Mouse (Mus musculus): Measurements from ENCODE around the gene Zswim7. TPM values are rescaled to one million over a fixed set of nuclear protein-coding genes. Genes with fewer than 3 reads are reported as not detected.

Zswim7 gene
- polyA plus RNA-seq (2012; rRNA removed) = 3.3 and 6.9 TPM in 2 replicates

DNA sequence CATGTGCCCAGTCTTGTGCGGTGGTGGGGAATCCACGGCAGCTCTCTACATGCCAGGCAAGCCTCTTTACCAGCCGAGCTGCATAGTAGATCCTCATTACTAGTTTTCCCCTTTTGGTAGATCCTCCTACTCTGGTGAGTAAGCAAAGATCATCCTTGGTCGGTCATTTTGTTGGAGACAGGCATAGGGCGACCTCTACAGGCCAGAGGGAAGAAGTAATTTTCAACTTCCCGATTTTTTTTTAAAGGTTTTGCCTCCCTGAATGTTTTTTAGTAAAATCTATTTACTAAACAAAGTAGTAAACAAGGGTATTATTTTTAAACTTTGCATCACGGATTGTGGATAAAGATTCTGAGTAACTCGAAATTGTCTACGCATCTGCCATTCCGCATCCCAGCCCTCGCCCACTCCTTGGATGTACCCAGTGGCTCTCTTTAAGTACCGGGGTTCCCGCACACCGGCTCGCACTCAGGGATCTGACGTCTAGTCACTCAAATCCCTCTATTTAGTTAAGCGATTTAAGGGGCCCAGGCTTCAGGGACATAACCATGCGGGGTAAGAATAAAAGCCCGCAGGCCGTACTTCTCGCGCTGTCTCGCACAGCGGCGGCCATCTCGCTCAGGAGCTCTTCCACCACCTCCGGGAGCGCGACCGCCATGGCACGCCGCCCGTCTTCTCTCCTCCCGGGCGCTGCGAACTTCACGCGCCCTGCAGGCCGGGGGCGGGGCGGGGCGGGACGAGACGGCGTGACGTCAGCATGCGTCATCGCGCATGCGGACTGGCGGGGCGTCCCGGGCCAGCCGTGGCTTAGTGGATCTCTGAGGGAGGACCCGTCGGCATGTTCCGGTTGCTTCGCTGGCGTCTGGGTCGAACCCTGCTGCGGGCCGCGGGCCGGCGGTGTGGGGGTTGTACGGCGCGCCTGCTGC lies at the start of gene Zswim7, which contains the start of gene Ttc19:
Gene Zswim7 (minus strand): TSS at position 701 of the 926 bp plus-strand sequence.
Gene Ttc19 (plus strand): TSS at position 799 of the 926 bp plus-strand sequence.
- TF ChIP-seq POLR2A (IDR thresholded peaks at IDR 0.05; ENCODE audit: borderline replicate concordance, extremely low read depth, low read depth, low read length) (peak; percentile 83; the same call in 1 of the 2 replicates), CTCF (IDR thresholded peaks at IDR 0.05; ENCODE audit: insufficient read depth, low read length) (peak; percentile 43)
- Histone ChIP-seq H3K4me1 (ENCODE audit: control insufficient read depth, insufficient read depth, low read length) (0 out of 2 replicates have a peak, but pooled peaks cover 2% of the 10 kb centered on the region), H3K4me3 (replicated peaks; ENCODE audit: extremely low read depth, low read depth, low read length) (peak within 1 kb of the TSS; percentile 76)
- peak; percentile 90 for DNase-seq
- under 1% methylated on average over 67 of the region's 68 CpGs for WGBS

DNA sequence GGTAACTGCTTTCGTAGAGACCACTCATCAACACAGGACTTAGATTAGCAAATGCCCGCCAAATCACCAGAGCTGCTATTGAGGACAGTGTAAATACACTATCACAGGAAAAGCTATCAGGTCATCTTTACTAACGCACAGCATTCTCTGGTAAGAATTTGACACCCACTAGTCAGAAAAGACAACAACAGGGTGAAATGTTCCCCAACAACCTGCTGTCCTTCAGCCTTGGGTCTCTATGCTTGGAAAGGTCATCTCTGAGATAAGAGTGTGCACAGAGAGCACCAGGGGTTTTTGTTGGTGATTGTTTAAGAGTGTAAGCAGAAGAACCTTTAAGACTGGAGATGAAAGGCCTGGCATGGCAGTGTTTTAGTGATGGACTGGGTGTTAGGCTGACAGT lies 42.5 kb upstream of the Zswim7 start:
- H3K4me3 ChIP-seq (replicated peaks; ENCODE audit: extremely low read depth, low read depth, low read length) = no peak overlapping the region
- TF ChIP-seq POLR2A (IDR thresholded peaks at IDR 0.05; ENCODE audit: borderline replicate concordance, extremely low read depth, low read depth, low read length) (no peak), CTCF (IDR thresholded peaks at IDR 0.05; ENCODE audit: insufficient read depth, low read length) (no peak)
- DNase-seq = no peak
- WGBS = 58% methylated on average over 3 of the region's 3 CpGs
- H3K4me1 ChIP-seq (ENCODE audit: control insufficient read depth, insufficient read depth, low read length) = no peaks in the 10 kb centered on the region

GRCm38 (mm10) chr11:62320097-62320496 lies 38.9 kb upstream of the Zswim7 start:
- no peaks in the 10 kb centered on the region for H3K4me1 ChIP-seq (ENCODE audit: control insufficient read depth, insufficient read depth, low read length)
- no peak for DNase-seq
- WGBS = 70% methylated on average over 3 of the region's 3 CpGs
- H3K4me3 ChIP-seq (replicated peaks; ENCODE audit: extremely low read depth, low read depth, low read length) = no peak overlapping the region
- TF ChIP-seq POLR2A (IDR thresholded peaks at IDR 0.05; ENCODE audit: borderline replicate concordance, extremely low read depth, low read depth, low read length) (no peak), CTCF (IDR thresholded peaks at IDR 0.05; ENCODE audit: insufficient read depth, low read length) (no peak)

DNA sequence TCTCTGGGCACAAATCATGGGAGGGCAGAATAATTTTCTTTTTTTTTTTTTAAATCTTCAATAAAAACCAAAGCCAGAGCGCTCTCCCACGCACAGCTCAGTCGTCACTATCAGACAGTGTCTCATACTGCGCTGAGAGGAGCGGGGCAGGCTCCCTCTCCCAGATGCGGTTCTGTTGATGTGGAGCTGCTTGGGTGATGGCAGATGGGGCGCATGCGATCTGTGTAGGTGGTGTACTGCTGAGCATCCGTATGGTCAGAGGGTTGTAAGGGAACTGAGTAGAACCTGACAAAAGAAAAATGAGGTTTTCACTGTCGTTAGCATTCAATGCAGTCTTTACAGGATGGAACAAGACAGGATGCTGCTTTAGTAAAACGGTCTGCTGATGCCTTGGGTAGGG lies 36.6 kb upstream of the Zswim7 start:
- 75% methylated on average over 11 of the region's 11 CpGs for WGBS
- H3K4me1 ChIP-seq (ENCODE audit: control insufficient read depth, insufficient read depth, low read length) = no peaks in the 10 kb centered on the region
- no peak for TF ChIP-seq POLR2A (IDR thresholded peaks at IDR 0.05; ENCODE audit: borderline replicate concordance, extremely low read depth, low read depth, low read length)
- no peak for TF ChIP-seq CTCF (IDR thresholded peaks at IDR 0.05; ENCODE audit: insufficient read depth, low read length)
- DNase-seq = no peak
- no peak overlapping the region for H3K4me3 ChIP-seq (replicated peaks; ENCODE audit: extremely low read depth, low read depth, low read length)

- no peak for DNase-seq
- TF ChIP-seq CTCF (IDR thresholded peaks at IDR 0.05; ENCODE audit: insufficient read depth, low read length) (no peak), POLR2A (IDR thresholded peaks at IDR 0.05; ENCODE audit: borderline replicate concordance, extremely low read depth, low read depth, low read length) (no peak)
- H3K4me3 ChIP-seq (replicated peaks; ENCODE audit: extremely low read depth, low read depth, low read length) = no peak overlapping the region
- no peaks in the 10 kb centered on the region for H3K4me1 ChIP-seq (ENCODE audit: control insufficient read depth, insufficient read depth, low read length)
- 95% methylated on average over 5 of the region's 5 CpGs for WGBS
Observed at GRCm38 (mm10) chr11:62314984-62315383, 33.8 kb upstream of the Zswim7 start.

DNA sequence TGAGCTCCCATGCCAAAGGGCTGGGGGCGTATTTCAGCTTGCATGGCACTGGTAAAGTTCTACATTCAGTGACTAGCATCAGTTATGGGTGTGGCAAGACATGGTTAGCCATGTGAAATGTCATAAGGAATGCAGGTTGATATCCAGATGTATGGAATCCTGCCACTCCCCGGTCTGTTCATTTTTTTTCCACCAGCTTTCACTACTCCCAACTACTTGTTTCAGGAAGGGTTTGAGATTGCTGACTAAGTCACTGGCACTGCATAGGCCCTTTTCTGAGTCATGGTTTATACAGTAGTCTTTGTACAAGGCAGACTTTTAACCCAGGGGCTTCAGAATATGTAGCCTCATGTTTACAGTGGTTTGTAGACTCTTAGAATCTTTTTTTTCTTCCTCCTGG lies 28.1 kb upstream of the Zswim7 start:
- 88% methylated on average over 2 of the region's 2 CpGs for WGBS
- no peak overlapping the region for H3K4me3 ChIP-seq (replicated peaks; ENCODE audit: extremely low read depth, low read depth, low read length)
- H3K4me1 ChIP-seq (ENCODE audit: control insufficient read depth, insufficient read depth, low read length) = no peaks in the 10 kb centered on the region
- DNase-seq = no peak
- TF ChIP-seq POLR2A (IDR thresholded peaks at IDR 0.05; ENCODE audit: borderline replicate concordance, extremely low read depth, low read depth, low read length) (no peak), CTCF (IDR thresholded peaks at IDR 0.05; ENCODE audit: insufficient read depth, low read length) (no peak)

- no peak for TF ChIP-seq POLR2A (IDR thresholded peaks at IDR 0.05; ENCODE audit: borderline replicate concordance, extremely low read depth, low read depth, low read length)
- TF ChIP-seq CTCF (IDR thresholded peaks at IDR 0.05; ENCODE audit: insufficient read depth, low read length) = no peak
- WGBS = 71% methylated on average over 2 of the region's 2 CpGs
- no peak overlapping the region for H3K4me3 ChIP-seq (replicated peaks; ENCODE audit: extremely low read depth, low read depth, low read length)
Observed at GRCm38 (mm10) chr11:62305866-62306265, 24.7 kb upstream of the Zswim7 start.

DNA sequence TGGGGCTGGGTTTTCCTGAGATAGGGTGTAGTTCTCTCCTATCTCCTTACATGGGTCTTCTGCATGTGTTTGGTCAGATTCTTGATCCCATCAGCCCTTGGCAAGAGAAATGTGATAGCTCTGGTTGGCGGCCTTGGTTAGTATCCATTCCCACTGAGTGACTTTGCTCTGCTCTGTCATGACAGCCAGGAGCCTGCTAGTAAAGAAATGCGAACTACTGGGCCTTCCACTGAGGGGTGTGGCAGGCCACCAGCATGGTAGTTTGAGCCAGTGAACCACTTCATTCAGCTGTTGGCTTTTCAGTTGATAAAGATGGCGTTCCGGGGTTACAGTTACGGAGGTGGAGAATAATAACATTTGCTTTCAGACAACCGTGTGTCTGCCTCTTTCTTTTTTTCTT lies 17.7 kb upstream of the Zswim7 start:
- DNase-seq = no peak
- Histone ChIP-seq H3K4me1 (ENCODE audit: control insufficient read depth, insufficient read depth, low read length) (no peaks in the 10 kb centered on the region), H3K4me3 (replicated peaks; ENCODE audit: extremely low read depth, low read depth, low read length) (no peak overlapping the region)
- 88% methylated on average over 6 of the region's 6 CpGs for WGBS
- no peak for TF ChIP-seq CTCF (IDR thresholded peaks at IDR 0.05; ENCODE audit: insufficient read depth, low read length)
- TF ChIP-seq POLR2A (IDR thresholded peaks at IDR 0.05; ENCODE audit: borderline replicate concordance, extremely low read depth, low read depth, low read length) = no peak

More at GRCm38 (mm10) chr11:62305866-62306265, 24.7 kb upstream of the Zswim7 start:
- H3K4me1 ChIP-seq (ENCODE audit: control insufficient read depth, insufficient read depth, low read length) = no peaks in the 10 kb centered on the region
- no peak for DNase-seq

DNA sequence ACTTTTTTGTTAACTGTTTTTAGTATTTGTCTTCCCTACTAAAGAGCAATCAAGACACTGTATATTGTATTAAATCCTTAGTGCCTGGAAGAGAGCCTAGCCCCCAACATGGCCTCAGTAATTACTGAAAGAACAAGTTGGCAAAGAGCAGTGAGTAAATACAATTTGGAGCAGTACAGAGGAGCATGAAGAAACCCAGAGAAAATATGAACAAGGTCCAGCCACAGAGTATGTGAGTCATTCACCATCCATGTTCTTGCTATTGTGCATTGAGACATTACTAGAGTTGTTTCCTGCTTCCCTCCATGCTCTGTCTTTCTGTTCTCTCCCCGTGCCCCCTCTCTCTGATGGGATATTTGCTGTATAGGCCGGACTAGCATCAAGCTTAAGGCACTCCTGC lies 12.9 kb upstream of the Zswim7 start:
- no peak for TF ChIP-seq POLR2A (IDR thresholded peaks at IDR 0.05; ENCODE audit: borderline replicate concordance, extremely low read depth, low read depth, low read length)
- TF ChIP-seq CTCF (IDR thresholded peaks at IDR 0.05; ENCODE audit: insufficient read depth, low read length) = no peak
- Histone ChIP-seq H3K4me1 (ENCODE audit: control insufficient read depth, insufficient read depth, low read length) (no peaks in the 10 kb centered on the region), H3K4me3 (replicated peaks; ENCODE audit: extremely low read depth, low read depth, low read length) (no peak overlapping the region)
- 85% methylated on average over 2 of the region's 2 CpGs for WGBS
- no peak for DNase-seq

DNA sequence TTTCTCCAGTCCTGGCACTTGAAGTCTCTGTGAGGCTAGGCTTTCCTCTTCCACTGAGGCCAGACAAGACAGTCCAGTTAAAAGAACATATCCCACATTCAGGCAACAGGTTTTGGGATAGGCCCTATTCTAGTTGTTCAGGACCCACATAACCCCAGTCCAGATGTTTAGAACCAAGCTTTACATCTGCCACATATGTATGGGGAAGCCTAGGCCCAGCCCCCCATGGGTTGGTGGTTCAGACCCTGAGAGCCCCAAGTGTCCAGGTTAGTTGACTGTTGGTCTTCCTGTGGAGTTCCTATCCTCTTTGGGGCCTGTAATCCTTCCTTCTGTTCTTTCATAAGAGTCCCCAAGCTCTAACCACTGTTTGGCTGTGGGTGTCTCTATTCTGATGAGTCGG lies 6.5 kb upstream of the Zswim7 start:
- WGBS = 100% methylated on average over 1 of the region's 1 CpGs
- Histone ChIP-seq H3K4me3 (replicated peaks; ENCODE audit: extremely low read depth, low read depth, low read length) (no peak overlapping the region), H3K4me1 (ENCODE audit: control insufficient read depth, insufficient read depth, low read length) (no peaks in the 10 kb centered on the region)
- no peak for DNase-seq
- TF ChIP-seq CTCF (IDR thresholded peaks at IDR 0.05; ENCODE audit: insufficient read depth, low read length) (no peak), POLR2A (IDR thresholded peaks at IDR 0.05; ENCODE audit: borderline replicate concordance, extremely low read depth, low read depth, low read length) (no peak)
